Mouse (Mus musculus): ENCODE results near the gene B9d2.

Gene B9d2

GRCm38 (mm10) chr7:25680514-25681258 is at the start of gene B9d2:
Gene B9d2 (plus strand): TSS chr7:25680780.
- DNase-seq (ENCODE audit: low spot score in 2 of 2): peak; percentile 96 to 97

- DNase-seq (ENCODE audit: low spot score in 2 of 2): no peak
These were observed 47.9 kb upstream of the B9d2 start for GRCm38 (mm10) chr7:25632679-25633078.

GRCm38 (mm10) chr7:25636373-25636772 is 44.2 kb upstream of the B9d2 start:
- no peak for DNase-seq (ENCODE audit: low spot score in 2 of 2)

- DNase-seq (ENCODE audit: low spot score in 2 of 2): no peak
These were observed 43.5 kb upstream of the B9d2 start for GRCm38 (mm10) chr7:25637099-25637498.

- DNase-seq (ENCODE audit: low spot score in 2 of 2): peak in 1 of 2 experiments; percentile 65
These were observed 40.8 kb upstream of the B9d2 start for GRCm38 (mm10) chr7:25639754-25640153.

GRCm38 (mm10) chr7:25644136-25644535 is 36.4 kb upstream of the B9d2 start:
- DNase-seq (ENCODE audit: low spot score in 2 of 2): no peak

GRCm38 (mm10) chr7:25644631-25645030 is 35.9 kb upstream of the B9d2 start:
- no peak for DNase-seq (ENCODE audit: low spot score in 2 of 2)

- no peak for DNase-seq (ENCODE audit: low spot score in 2 of 2)
These were observed 35.5 kb upstream of the B9d2 start for GRCm38 (mm10) chr7:25645074-25645473.

GRCm38 (mm10) chr7:25647574-25648123 is 32.9 kb upstream of the B9d2 start:
- no peak for DNase-seq (ENCODE audit: low spot score in 2 of 2)

GRCm38 (mm10) chr7:25649839-25650238 is 30.7 kb upstream of the B9d2 start:
- DNase-seq (ENCODE audit: low spot score in 2 of 2): no peak

- no peak for DNase-seq (ENCODE audit: low spot score in 2 of 2)
These were observed 29.3 kb upstream of the B9d2 start for GRCm38 (mm10) chr7:25651281-25651680.

GRCm38 (mm10) chr7:25652244-25652759 is 28.3 kb upstream of the B9d2 start:
- DNase-seq (ENCODE audit: low spot score in 2 of 2): no peak

- no peak for DNase-seq (ENCODE audit: low spot score in 2 of 2)
These were observed 24.8 kb upstream of the B9d2 start for GRCm38 (mm10) chr7:25655601-25656428.

- DNase-seq (ENCODE audit: low spot score in 2 of 2): no peak
These were observed 22.8 kb upstream of the B9d2 start for GRCm38 (mm10) chr7:25657785-25658184.

- DNase-seq (ENCODE audit: low spot score in 2 of 2): peak; percentile 99 to 100
These were observed 21.7 kb upstream of the B9d2 start, which contains the start of the genes Bckdha and Exosc5 for GRCm38 (mm10) chr7:25658657-25659472. Gene Bckdha (minus strand): TSS chr7:25658981. Gene Exosc5 (plus strand): TSS chr7:25659164.

- no peak for DNase-seq (ENCODE audit: low spot score in 2 of 2)
These were observed 14.2 kb upstream of the B9d2 start for GRCm38 (mm10) chr7:25666381-25666780.

GRCm38 (mm10) chr7:25669158-25669557 is 11.4 kb upstream of the B9d2 start:
- no peak for DNase-seq (ENCODE audit: low spot score in 2 of 2)

- DNase-seq (ENCODE audit: low spot score in 2 of 2): no peak
These were observed 10.9 kb upstream of the B9d2 start for GRCm38 (mm10) chr7:25669631-25670030.

- no peak for DNase-seq (ENCODE audit: low spot score in 2 of 2)
These were observed 10.5 kb upstream of the B9d2 start for GRCm38 (mm10) chr7:25670096-25670495.

- DNase-seq (ENCODE audit: low spot score in 2 of 2): no peak
These were observed 8.9 kb upstream of the B9d2 start for GRCm38 (mm10) chr7:25671686-25672085.

GRCm38 (mm10) chr7:25672442-25672841 is 8.1 kb upstream of the B9d2 start:
- DNase-seq (ENCODE audit: low spot score in 2 of 2): no peak
